Mouse (Mus musculus) ovary, postnatal 10 days (tissue): Measurements from ENCODE around the gene Olfr1036.
"Not testable (repeated sequence)": the region's sequence is repeated elsewhere in the genome, so short reads cannot be mapped to it uniquely, and the experiment has no call there.

Source experiments
- DNase-seq: peaks from one replicate; pipeline ENCODE4 v3.0.0; 2022; ENCODE audit warnings: low spot score

Gene Olfr1036

GRCm38 (mm10) chr2:86073692-86074091 lies at the start of gene Olfr1036:
TSS of gene Olfr1036 (plus strand) at chr2:86073992.
- DNase-seq, result not testable (repeated sequence)

- DNase-seq, result no peak
Observed at GRCm38 (mm10) chr2:86045561-86045960, 28.2 kb upstream of the Olfr1036 start, which contains the start of gene Olfr1034. TSS of gene Olfr1034 (plus strand) at chr2:86045861.

- not testable (repeated sequence) for DNase-seq
Observed at GRCm38 (mm10) chr2:86050777-86051176, 23.0 kb upstream of the Olfr1036 start.

GRCm38 (mm10) chr2:86063766-86064165 lies 10.0 kb upstream of the Olfr1036 start:
- not testable (repeated sequence) for DNase-seq

GRCm38 (mm10) chr2:86070189-86070588 lies 3.6 kb upstream of the Olfr1036 start:
- no peak for DNase-seq

- not testable (repeated sequence) for DNase-seq
Observed at GRCm38 (mm10) chr2:86080478-86080877, 6.7 kb downstream of the Olfr1036 start.

- no peak for DNase-seq
Observed at GRCm38 (mm10) chr2:86087285-86087684, 13.5 kb downstream of the Olfr1036 start, which contains the start of gene Olfr1037. TSS of gene Olfr1037 (minus strand) at chr2:86087385.
